Mouse (Mus musculus) cerebellum, postnatal 25 days (tissue): Measurements from ENCODE around the gene Edf1.
A peak's percentile ranks its signal among the peaks of the same experiment; 100 is the strongest.

Experiments used
- DNase-seq, 2 experiments: peaks; one replicate each; pipeline ENCODE4 v3.0.0; 2021; ENCODE audit warnings: mixed read lengths in 2 of 2

Gene Edf1

DNA sequence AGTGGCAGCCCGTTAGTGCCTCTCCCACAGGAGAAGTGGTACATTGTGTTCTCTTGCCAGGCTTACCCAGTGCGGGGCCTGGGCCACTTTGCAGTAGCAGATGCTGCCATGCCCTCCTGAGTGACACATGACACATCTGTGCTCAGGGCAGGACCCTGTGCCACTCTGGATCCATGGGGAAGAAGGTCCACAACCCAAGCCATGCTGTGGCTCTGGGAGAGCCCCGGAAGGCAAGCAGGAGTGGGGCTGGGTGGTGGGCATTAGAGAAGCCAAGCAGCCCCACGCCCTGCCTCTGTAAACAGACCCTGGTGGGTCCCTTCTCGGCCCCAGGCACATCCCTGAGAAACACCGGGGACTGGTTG lies 25.5 kb downstream of the Edf1 start:
- DNase-seq: peak; percentile 53

DNA sequence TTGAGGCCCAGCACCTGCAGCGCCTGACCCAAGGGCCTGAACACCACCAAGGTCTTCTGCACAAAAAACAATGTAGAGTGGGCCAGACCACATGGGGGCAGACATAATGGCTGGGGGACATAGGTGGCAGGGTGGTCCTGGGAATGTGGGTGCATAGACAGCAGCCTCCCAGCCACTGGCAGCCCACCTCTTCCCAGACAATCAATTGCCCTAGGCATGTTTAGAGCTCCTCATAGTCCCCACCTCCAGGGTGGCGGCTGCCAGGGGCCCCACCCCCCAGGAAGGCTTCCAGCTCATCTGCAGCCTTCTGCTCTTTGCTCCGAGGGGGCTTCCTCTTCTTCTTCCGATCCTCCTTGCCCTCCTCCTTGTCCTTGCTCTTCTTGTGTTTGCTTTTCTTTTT lies 25.9 kb downstream of the Edf1 start:
- peak; percentile 37 to 48 for DNase-seq

DNA sequence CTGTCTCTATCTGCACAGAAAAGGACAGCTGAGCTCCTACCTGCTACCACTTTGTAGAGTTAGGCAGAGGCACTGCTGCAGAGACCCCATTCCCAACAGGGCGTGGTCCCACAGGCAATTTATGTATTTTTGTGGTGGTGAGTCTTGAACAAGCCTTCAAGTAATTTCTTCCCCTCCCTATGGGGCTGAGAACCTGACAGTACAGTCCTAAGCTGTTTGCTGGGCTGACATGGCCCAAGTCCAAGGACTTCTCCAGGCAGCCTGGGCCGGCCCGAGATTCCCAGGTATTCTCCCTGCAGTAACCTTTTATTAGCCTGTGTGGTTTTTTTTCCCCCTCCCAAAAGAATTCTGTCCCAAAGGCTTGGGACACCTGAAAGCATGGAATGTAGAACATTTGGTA lies 26.5 kb downstream of the Edf1 start:
- DNase-seq: peak; percentile 60 to 74

DNA sequence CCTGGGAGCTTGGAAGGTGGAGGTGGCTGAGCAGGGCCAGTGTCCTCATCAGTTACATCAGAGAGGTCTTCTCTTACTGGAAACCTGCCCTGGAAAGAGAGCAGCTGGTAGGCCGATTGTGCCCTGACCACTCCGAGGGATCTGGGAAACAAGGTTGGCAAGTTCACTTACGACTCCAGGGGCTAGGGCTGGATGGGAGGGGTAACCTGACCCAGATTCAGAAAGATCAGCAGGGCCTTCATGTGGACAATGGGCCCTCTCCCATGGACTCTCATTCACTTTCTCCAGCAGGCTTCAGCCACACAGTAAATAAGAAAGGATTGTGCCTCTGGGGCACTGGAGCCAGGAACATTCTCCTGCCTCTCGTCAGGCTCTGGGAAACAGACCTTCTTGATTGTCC lies 27.2 kb downstream of the Edf1 start:
- DNase-seq: peak; percentile 36 to 41

DNA sequence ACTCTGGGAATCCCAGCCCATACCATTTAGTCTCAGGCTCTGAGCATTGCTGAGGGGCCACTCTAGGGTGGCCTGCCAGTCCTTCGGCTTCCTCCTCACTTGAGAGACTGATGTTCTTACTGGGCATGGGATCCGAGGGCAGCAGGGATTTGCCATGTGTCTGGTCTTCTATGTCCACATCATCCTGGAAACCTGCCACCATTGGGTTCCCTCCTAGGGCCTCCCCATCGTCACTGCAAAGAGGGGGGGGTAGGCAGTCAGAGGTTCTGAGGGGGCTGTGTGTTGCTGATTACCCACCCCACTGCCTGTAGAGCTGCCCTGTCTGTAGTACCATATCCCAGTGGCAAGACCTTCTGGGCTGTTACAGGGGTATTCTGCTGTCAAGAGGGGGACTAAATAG lies 28.0 kb downstream of the Edf1 start:
- peak; percentile 30 to 48 for DNase-seq

- DNase-seq: peak in 1 of 2 experiments; percentile 21
Observed at GRCm38 (mm10) chr2:25587290-25587689, 29.6 kb downstream of the Edf1 start.

- DNase-seq: no peak
Observed at GRCm38 (mm10) chr2:25588227-25588907, 30.7 kb downstream of the Edf1 start.

DNA sequence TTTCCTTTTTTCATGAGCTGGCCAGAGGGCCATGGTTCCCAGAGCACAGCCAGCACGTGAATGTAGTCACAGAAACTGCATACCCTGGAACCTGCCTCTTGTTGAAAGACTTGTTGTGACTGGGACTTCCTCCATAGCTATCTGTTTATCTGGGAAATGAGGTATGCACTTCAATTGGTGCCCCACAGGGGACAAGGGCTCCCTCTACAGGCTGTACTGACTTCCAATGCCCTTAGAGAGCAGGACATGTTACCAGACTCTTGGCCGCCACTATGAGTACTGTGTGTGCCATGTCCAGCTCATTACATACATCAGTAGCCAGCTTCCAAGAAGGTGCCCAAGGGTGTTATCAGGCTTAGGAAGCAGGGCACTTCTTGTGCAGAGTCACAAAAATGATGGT lies 34.2 kb downstream of the Edf1 start:
- peak; percentile 50 to 72 for DNase-seq

- DNase-seq: no peak
Observed at GRCm38 (mm10) chr2:25596765-25597510, 39.3 kb downstream of the Edf1 start.

GRCm38 (mm10) chr2:25598749-25599148 lies 41.1 kb downstream of the Edf1 start:
- DNase-seq: no peak

GRCm38 (mm10) chr2:25600037-25600436 lies 42.4 kb downstream of the Edf1 start:
- no peak for DNase-seq

GRCm38 (mm10) chr2:25602526-25602925 lies 44.9 kb downstream of the Edf1 start:
- peak; percentile 52 to 54 for DNase-seq

DNA sequence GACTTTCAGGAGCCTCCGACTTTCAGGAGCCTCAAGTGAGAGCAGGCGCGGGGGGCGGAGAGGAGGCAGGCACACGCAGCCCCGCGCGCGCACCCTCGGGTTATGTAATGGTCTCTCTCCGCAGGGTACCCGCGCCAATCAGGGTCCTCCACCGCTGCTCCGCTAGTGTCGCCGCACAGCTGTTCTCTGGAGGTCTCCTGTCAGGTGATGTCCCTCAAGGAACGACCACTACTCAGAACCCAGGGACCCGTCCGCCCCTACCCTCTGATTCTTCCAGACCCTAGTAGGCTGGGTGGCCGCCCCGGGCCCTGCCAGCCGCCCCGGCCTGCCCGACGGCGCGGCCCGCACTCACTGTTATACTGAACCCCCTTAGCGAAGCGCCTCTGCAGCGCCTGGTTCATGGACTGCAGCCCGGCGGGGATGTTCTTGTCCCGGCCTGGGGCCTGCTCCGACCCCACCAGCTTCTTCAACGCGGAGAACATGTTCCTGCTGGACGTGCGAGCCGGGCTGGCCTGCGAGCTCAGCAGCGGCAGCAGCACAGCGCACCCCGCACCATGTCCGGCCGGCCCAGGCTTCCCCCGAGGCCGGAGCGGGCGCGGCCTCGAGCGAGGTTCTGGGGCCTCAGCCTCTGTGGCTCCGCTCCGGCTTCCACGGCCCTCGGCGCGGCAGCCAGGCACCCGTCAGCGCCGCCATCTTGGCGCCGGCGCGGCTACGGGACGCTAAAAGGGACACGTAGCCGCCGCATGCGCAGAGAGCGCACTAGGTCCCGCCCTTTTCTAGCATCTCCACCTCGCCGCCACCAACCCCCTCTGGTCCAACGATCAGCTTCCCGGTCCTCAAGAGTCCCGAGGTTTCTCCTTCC lies 50.3 kb downstream of the Edf1 start, which contains the start of gene Rabl6:
Rabl6 (minus strand) TSS at position 761 of the 862 bp plus-strand sequence.
- peak; percentile 95 to 96 for DNase-seq

DNA sequence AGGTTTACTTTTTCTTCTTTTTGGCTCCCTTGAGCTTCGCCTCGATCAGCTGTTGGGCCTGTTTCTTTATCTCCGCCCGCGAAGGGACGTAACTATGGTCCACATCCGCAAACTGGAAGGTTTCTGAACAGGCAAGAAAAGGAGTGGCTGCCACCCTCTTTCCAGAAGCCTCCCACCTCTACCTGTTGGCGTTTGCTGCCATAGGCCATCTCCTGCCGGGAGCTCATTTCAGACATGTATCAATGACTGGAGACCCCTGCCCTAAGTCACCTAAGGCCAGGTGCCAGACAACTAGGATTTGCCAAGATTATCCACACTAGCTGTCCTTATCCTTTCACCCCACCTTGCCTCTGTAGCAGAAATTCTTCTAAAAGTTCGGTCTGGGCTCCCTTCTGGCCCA lies 51.0 kb downstream of the Edf1 start:
- no peak for DNase-seq
